Mouse (Mus musculus) ES-Bruce4 (cell line): Measurements from ENCODE around the gene Actr8. TPM values are rescaled to one million over a fixed set of nuclear protein-coding genes. Genes with fewer than 3 reads are reported as not detected.

Source experiments
- H3K27ac ChIP-seq: 2 replicates; pipeline ENCODE4 v1.5.1; 2012; ENCODE audit warnings: low read length, inconsistent platforms; ENCODE audit not compliant: insufficient read depth
- H3K27me3 ChIP-seq: 2 replicates; pipeline ENCODE4 v1.6.1; 2012; ENCODE audit warnings: mild to moderate bottlenecking, low read length, inconsistent platforms; ENCODE audit not compliant: control insufficient read depth, poor library complexity, insufficient read depth, severe bottlenecking
- H3K36me3 ChIP-seq: 2 replicates; pipeline ENCODE4 v1.6.1; 2012; ENCODE audit warnings: inconsistent platforms, mild to moderate bottlenecking, low read length, moderate library complexity; ENCODE audit not compliant: control insufficient read depth, poor library complexity, insufficient read depth, severe bottlenecking
- H3K4me1 ChIP-seq: one replicate; pipeline ENCODE4 v1.8.1; 2011; ENCODE audit warnings: low read length; ENCODE audit not compliant: control insufficient read depth, insufficient read depth
- H3K4me3 ChIP-seq: 2 replicates; pipeline ENCODE4 v1.5.1; 2011; ENCODE audit warnings: low read depth, mild to moderate bottlenecking, low read length
- H3K9ac ChIP-seq: 2 replicates; pipeline ENCODE4 v1.6.1; 2012; ENCODE audit warnings: low read depth, mild to moderate bottlenecking, inconsistent platforms; ENCODE audit not compliant: poor library complexity, severe bottlenecking
- H3K9me3 ChIP-seq: replicated peaks from 2 replicates; pipeline ENCODE4 v1.6.1; 2012; ENCODE audit warnings: mild to moderate bottlenecking, low read length, inconsistent platforms; ENCODE audit not compliant: control insufficient read depth, poor library complexity, insufficient read depth, severe bottlenecking
- CTCF ChIP-seq: IDR thresholded peaks from one replicate; pipeline ENCODE4 v1.8.1; 2011; ENCODE audit warnings: low read depth, low read length
- EP300 ChIP-seq: IDR thresholded peaks from 2 replicates; pipeline ENCODE4 v1.6.1; 2011; ENCODE audit warnings: low read depth, low read length; ENCODE audit not compliant: insufficient read depth
- POLR2A ChIP-seq: IDR thresholded peaks from one replicate; pipeline ENCODE4 v1.8.1; 2011; ENCODE audit warnings: low read length; ENCODE audit not compliant: insufficient read depth
- polyA plus RNA-seq: library from polyadenylated mRNA; stranded (reverse); fragments of >200 nt; gene quantifications from 2 replicates; pipeline ENCODE4 v1.2.4, GENCODE M21; 2011; ENCODE audit warnings: low read depth; ENCODE audit not compliant: missing spikeins, insufficient read depth, insufficient read length

Actr8 gene
- polyA plus RNA-seq, 1 experiment, result 54.7 TPM

DNA sequence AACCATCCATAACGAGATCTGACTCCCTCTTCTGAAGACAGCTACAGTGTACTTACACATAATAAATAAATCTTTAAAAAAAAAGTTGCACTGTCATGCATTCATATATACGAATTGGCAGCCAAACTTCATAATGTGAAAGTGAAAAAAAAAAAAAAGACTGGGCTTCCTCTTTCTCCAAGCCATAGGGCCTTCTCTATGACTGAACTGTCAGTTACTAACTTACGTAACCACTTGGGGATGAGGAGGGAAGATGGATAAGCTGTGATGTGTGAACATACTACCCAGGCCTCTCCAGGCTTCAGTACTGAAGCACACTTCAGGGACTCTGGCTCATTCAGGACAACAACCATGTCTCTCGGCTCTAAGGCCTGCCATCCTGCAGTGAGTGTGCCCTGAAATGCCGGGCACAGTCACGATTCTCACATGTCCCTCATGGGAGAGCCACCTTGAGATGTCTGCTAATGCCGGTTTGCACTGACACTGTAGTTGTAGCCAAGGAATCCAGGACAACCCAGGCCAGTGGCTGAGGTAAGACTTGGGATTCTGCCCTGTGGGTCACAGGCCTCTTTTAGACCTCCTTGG is 65.3 kb downstream of the Actr8 start:
- no peak overlapping the region for H3K27ac ChIP-seq
- TF ChIP-seq POLR2A (no peak), CTCF (no peak), EP300 (no peak)

DNA sequence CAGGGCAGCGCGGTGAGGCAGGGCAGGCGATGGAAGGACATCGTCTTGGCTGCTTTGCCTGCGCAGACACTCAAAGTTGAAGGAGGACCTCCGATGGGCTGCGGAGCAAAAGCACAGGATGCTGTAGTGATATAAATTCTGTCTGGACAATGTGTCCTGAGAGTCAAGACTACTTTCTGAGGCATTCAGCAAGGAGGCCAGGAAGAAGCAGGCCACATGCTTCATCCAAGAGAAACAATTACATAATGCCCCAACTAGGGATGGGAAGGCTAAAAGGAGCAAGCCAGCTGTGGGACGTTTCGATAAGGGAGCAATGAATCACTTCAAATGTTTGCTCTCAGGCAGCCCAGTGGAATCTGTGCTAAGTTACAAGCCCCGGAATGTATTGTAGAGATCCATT is 67.1 kb downstream of the Actr8 start:
- Histone ChIP-seq H3K27me3 (no peaks in the 10 kb centered on the region), H3K9ac (no peak overlapping the region), H3K4me3 (no peak overlapping the region), H3K4me1 (no peaks in the 10 kb centered on the region), H3K36me3 (no peaks in the 10 kb centered on the region), H3K9me3 (no peaks in the 10 kb centered on the region), H3K27ac (no peak overlapping the region)
- TF ChIP-seq CTCF, result no peak
- TF ChIP-seq EP300, result no peak
- TF ChIP-seq POLR2A, result no peak

More for the DNA sequence above, 65.3 kb downstream of the Actr8 start:
- Histone ChIP-seq H3K9me3 (no peaks in the 10 kb centered on the region), H3K4me3 (no peak overlapping the region), H3K4me1 (no peaks in the 10 kb centered on the region), H3K9ac (no peak overlapping the region), H3K27me3 (no peaks in the 10 kb centered on the region), H3K36me3 (no peaks in the 10 kb centered on the region)

DNA sequence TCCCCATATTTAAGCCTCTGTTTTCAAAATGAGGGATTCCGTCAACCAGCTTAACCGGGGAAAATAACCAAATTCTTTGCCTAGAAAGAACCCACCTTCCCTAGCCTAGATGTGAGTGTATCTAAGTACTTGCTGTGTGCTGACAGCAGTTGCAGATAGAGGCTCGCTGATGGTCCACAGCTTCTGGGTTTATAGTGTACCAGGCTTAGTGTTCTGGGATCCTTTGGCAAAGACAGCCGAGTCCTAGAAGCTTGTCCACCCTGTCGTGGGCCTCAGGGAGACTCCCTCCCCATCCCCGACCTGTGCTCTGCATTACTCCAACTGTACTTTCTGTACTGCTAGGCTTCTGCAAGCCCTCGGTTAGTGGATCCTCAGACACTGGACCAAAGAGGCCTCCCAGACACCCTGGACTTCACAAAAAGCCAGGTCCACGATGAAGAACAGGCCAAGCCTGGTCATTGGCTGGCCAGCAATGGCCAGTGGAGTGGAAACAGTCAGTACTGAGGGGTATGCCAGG is 67.6 kb downstream of the Actr8 start:
- H3K27ac ChIP-seq, result no peak overlapping the region
- H3K27me3 ChIP-seq, result no peaks in the 10 kb centered on the region
- H3K9me3 ChIP-seq, result no peaks in the 10 kb centered on the region
- H3K4me3 ChIP-seq, result no peak overlapping the region
- no peaks in the 10 kb centered on the region for H3K36me3 ChIP-seq
- no peaks in the 10 kb centered on the region for H3K4me1 ChIP-seq
- no peak overlapping the region for H3K9ac ChIP-seq
- no peak for TF ChIP-seq POLR2A
- TF ChIP-seq EP300, result no peak
- TF ChIP-seq CTCF, result no peak

DNA sequence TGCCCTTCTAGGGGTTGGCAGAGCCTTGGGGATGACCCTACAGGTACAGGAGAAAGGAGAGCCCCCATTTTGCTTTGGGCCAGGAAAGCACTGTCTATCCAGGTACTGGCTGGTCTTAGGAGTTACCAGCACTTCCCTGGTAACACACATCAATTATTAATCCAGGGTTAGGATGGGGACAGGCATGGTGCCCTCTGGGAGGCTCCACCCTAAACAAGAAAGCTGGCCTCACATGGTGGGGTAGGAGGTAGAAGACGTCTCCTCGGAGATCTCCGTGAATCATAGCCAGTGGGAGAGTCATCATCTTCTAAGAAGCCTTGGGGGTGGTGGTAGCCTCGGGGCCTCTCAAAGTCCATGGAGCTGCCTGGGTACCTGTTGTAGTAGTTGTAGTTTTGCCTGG is 68.8 kb downstream of the Actr8 start:
- Histone ChIP-seq H3K27ac (no peak overlapping the region), H3K9ac (no peak overlapping the region), H3K9me3 (no peaks in the 10 kb centered on the region), H3K4me1 (no peaks in the 10 kb centered on the region), H3K36me3 (no peaks in the 10 kb centered on the region), H3K4me3 (no peak overlapping the region), H3K27me3 (no peaks in the 10 kb centered on the region)
- no peak for TF ChIP-seq POLR2A
- TF ChIP-seq CTCF, result no peak
- TF ChIP-seq EP300, result no peak

DNA sequence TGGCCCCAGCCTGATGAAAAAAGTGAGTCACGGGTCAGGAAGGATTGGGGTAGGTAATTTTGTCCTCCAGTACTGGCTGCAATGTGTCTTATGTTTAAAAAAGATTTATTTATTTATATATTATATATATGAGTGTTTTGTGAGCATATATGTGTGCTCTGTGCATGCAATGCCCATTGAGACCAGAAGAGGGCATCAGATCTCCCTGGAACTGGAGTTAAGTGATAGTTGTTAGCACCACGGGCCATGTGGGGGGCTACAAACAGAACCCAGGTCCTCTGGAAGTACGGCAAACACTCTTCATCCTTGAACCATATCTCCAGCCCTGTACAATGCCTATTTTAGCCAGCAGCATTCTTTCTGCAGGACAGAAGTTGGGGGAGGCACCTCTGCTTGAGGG is 69.9 kb downstream of the Actr8 start:
- Histone ChIP-seq H3K36me3 (no peaks in the 10 kb centered on the region), H3K9me3 (no peaks in the 10 kb centered on the region), H3K4me1 (no peaks in the 10 kb centered on the region), H3K27me3 (no peaks in the 10 kb centered on the region), H3K4me3 (no peak overlapping the region), H3K9ac (no peak overlapping the region), H3K27ac (no peak overlapping the region)
- no peak for TF ChIP-seq CTCF
- no peak for TF ChIP-seq POLR2A
- no peak for TF ChIP-seq EP300

DNA sequence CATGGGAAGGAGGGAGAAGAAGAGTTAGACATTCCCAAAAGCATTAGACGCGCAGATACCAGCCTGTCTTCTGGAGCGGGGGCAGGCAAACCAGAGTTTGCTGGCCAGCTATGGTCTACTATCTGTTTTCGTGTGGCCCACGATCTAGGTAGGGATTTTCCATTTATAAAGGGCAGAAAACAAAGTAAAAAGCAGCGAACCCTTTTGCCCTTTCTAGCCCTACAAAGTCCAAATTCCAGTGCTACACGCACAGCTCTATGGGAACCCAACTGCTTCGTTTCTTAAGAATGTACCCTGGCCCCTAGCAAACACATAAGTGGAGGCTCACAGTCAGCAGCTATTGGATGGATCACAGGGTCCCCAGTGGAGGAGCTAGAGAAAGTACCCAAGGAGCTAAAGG is 72.1 kb downstream of the Actr8 start:
- Histone ChIP-seq H3K4me3 (no peak overlapping the region), H3K4me1 (no peaks in the 10 kb centered on the region), H3K9me3 (no peaks in the 10 kb centered on the region), H3K27ac (no peak overlapping the region), H3K9ac (no peak overlapping the region), H3K36me3 (no peaks in the 10 kb centered on the region), H3K27me3 (no peaks in the 10 kb centered on the region)
- TF ChIP-seq CTCF (no peak), EP300 (no peak), POLR2A (no peak)
